Mouse (Mus musculus): Measurements from ENCODE around the gene Spocd1.
A peak's percentile ranks its signal among the peaks of the same experiment; 100 is the strongest.

Spocd1 gene

GRCm38 (mm10) chr4:130005593-130005992 is 76.5 kb downstream of the Spocd1 start:
- DNase-seq (ENCODE audit: low spot score in 2 of 2): peak in 1 of 2 experiments; percentile 63

GRCm38 (mm10) chr4:130006533-130006932 is 77.5 kb downstream of the Spocd1 start:
- peak in 1 of 2 experiments; percentile 62 for DNase-seq (ENCODE audit: low spot score in 2 of 2)
